Mouse (Mus musculus) midbrain, embryonic 13.5 days (tissue): ENCODE results near the gene Grin2b. TPM values are rescaled to one million over a fixed set of nuclear protein-coding genes. Genes with fewer than 3 reads are reported as not detected.

Experiments used
- microRNA-seq: library from miRNA; unstranded; fragments of <30 nt; microRNA quantifications from one replicate; pipeline ENCODE4, GENCODE M21; 2016
- polyA plus RNA-seq: library from polyadenylated mRNA; unstranded; fragments of >200 nt; fragmentation: Nextera tagmentation; extraction: Ambion mirVana; gene quantifications from 2 replicates; pipeline ENCODE4 v1.2.1, GENCODE M21; 2015

Grin2b gene
- polyA plus RNA-seq, 1 experiment from 2014 or later, result 43.2 TPM

Small RNA genes lying within 50 kb of the gene (microRNA-seq; reads per million reads assigned to microRNA genes)
- gene Gm22892, result not detected

Other genes with a start within 250 kb of the Grin2b start
- gene Gm8994, start 154.0 kb upstream of the Grin2b start, polyA plus RNA-seq, result not detected in 2 replicates
- gene E330021D16Rik, start 242.1 kb upstream of the Grin2b start, polyA plus RNA-seq, result not detected in 2 replicates